Mouse (Mus musculus): ENCODE measurements around the gene Itgb1. TPM values are rescaled to one million over a fixed set of nuclear protein-coding genes. Genes with fewer than 3 reads are reported as not detected.
A peak's percentile ranks its signal among the peaks of the same experiment; 100 is the strongest.

Gene Itgb1
- polyA plus RNA-seq, 1 experiment from 2014 or later = 194 TPM

GRCm38 (mm10) chr8:128696701-128697397 is 11.4 kb downstream of the Itgb1 start:
- H3K27ac ChIP-seq (ENCODE audit: low read depth, low read length) = peak overlapping the region; percentile 58; the same call in 1 of the 2 replicates

DNA sequence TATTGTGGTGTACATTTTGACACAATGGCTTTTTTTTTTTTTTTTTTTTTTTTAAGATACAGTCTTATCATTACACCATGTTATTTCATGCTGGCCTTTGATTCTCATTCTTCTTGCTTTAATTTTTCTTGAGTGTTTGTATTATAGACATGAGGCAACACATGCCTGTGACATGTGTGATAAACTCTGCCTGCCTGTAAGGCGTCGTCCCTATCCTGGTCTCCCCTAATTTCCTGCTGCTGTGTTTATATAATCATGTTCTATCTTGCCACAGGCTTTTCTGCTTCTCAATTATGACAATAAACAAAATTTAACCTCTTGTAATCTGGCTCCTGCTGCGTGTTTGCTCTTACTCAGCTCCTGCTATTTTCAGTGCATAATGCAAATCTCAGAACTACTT is 12.5 kb downstream of the Itgb1 start:
- Histone ChIP-seq H3K27me3 (replicated peaks; ENCODE audit: control insufficient read depth, insufficient read depth, low read length) (no peaks in the 10 kb centered on the region), H3K27ac (ENCODE audit: low read depth, low read length) (no peak overlapping the region), H3K36me3 (ENCODE audit: control insufficient read depth, insufficient read depth, low read length) (peaks cover 2% of the 10 kb centered on the region; the same call in 1 of the 2 replicates), H3K9me3 (ENCODE audit: control insufficient read depth, low read length) (no peaks in the 10 kb centered on the region), H3K4me2 (no peak overlapping the region), H3K4me3 (ENCODE audit: low read depth, low read length) (no peak overlapping the region), H3K9ac (ENCODE audit: low read depth, low read length) (no peak overlapping the region), H3K4me1 (replicated peaks; ENCODE audit: control insufficient read depth, insufficient read depth, low read length) (peaks cover 39% of the 10 kb centered on the region)
- no peak; the same call in 1 of the 2 replicates for ATAC-seq (replicated peaks; ENCODE audit: low FRiP score)
- WGBS = 56% methylated on average over 3 of the region's 3 CpGs
- DNase-seq (ENCODE audit: low spot score) = no peak

More at GRCm38 (mm10) chr8:128696701-128697397, 11.4 kb downstream of the Itgb1 start:
- peak overlapping the region; percentile 49 for H3K4me2 ChIP-seq
- no peak overlapping the region for H3K4me3 ChIP-seq (ENCODE audit: low read depth, low read length)
- H3K27me3 ChIP-seq (replicated peaks; ENCODE audit: control insufficient read depth, insufficient read depth, low read length) = no peaks in the 10 kb centered on the region
- peaks cover 40% of the 10 kb centered on the region for H3K4me1 ChIP-seq (replicated peaks; ENCODE audit: control insufficient read depth, insufficient read depth, low read length)
- no peak for DNase-seq (ENCODE audit: low spot score)
- H3K9me3 ChIP-seq (ENCODE audit: control insufficient read depth, low read length) = no peaks in the 10 kb centered on the region
- 71% methylated on average over 1 of the region's 1 CpGs for WGBS
- ATAC-seq (replicated peaks; ENCODE audit: low FRiP score) = peak; percentile 53; the same call in 1 of the 2 replicates
- H3K36me3 ChIP-seq (ENCODE audit: control insufficient read depth, insufficient read depth, low read length) = peaks cover 2% of the 10 kb centered on the region; the same call in 1 of the 2 replicates
- no peak overlapping the region for H3K9ac ChIP-seq (ENCODE audit: low read depth, low read length)

DNA sequence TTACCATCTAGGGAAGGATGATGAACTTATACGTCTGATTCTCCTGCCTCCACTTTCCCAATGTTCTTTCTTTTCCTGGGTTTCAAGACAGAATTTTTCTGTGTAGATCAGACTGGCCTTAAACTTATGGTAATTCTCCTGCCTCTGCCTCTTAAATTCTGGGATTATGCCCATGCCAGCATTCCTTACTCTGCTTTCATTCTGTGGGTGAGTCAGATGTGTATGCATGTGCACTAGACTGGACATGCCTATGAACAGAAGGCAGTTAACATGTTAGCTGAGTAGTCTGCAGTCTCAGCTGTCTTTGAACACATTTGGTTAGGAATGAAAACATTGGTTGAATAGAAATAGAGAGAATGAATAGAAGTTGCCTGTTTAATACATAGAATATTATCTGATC is 18.9 kb downstream of the Itgb1 start:
- H3K9ac ChIP-seq (ENCODE audit: low read depth, low read length) = no peak overlapping the region
- no peaks in the 10 kb centered on the region for H3K27me3 ChIP-seq (replicated peaks; ENCODE audit: control insufficient read depth, insufficient read depth, low read length)
- 85% methylated on average over 1 of the region's 1 CpGs for WGBS
- DNase-seq (ENCODE audit: low spot score) = no peak
- no peak overlapping the region for H3K27ac ChIP-seq (ENCODE audit: low read depth, low read length)
- no peak overlapping the region for H3K4me2 ChIP-seq
- no peak for ATAC-seq (replicated peaks; ENCODE audit: low FRiP score)
- H3K4me3 ChIP-seq (ENCODE audit: low read depth, low read length) = no peak overlapping the region
- no peaks in the 10 kb centered on the region for H3K9me3 ChIP-seq (ENCODE audit: control insufficient read depth, low read length)
- peaks cover 10% of the 10 kb centered on the region for H3K4me1 ChIP-seq (replicated peaks; ENCODE audit: control insufficient read depth, insufficient read depth, low read length)
- H3K36me3 ChIP-seq (ENCODE audit: control insufficient read depth, insufficient read depth, low read length) = peaks cover 7% of the 10 kb centered on the region; the same call in 1 of the 2 replicates

- H3K36me3 ChIP-seq (ENCODE audit: control insufficient read depth, insufficient read depth, low read length) = peaks cover 5% of the 10 kb centered on the region; the same call in 1 of the 2 replicates
- WGBS = 93% methylated on average over 2 of the region's 2 CpGs
- H3K4me2 ChIP-seq = no peak overlapping the region
- no peaks in the 10 kb centered on the region for H3K9me3 ChIP-seq (ENCODE audit: control insufficient read depth, low read length)
- H3K4me1 ChIP-seq (replicated peaks; ENCODE audit: control insufficient read depth, insufficient read depth, low read length) = peaks cover 8% of the 10 kb centered on the region; the same call in 1 of the 2 replicates
- H3K9ac ChIP-seq (ENCODE audit: low read depth, low read length) = no peak overlapping the region
- ATAC-seq (replicated peaks; ENCODE audit: low FRiP score) = no peak
- H3K4me3 ChIP-seq (ENCODE audit: low read depth, low read length) = no peak overlapping the region
- no peak overlapping the region for H3K27ac ChIP-seq (ENCODE audit: low read depth, low read length)
- no peak for DNase-seq (ENCODE audit: low spot score)
- H3K27me3 ChIP-seq (replicated peaks; ENCODE audit: control insufficient read depth, insufficient read depth, low read length) = no peaks in the 10 kb centered on the region
Observed at GRCm38 (mm10) chr8:128704836-128705235, 19.4 kb downstream of the Itgb1 start.

DNA sequence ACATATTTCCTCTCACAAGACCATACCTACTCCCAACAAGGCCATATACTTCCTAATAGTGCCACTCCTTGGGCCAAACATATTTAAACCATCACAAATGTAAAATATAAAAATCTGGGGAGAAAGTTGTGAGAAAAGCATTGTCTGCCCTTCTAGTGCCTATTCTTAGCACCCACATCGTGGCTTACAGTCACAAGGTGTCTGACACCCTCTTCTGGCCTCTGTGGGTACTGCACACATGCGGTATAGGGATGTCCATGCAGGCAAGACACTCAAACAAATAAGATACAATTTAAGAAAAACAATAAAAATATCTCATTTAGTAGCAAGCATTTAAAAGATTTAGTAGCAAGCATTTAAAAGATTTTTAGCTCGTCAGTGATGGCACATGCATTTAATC is 23.8 kb downstream of the Itgb1 start:
- Histone ChIP-seq H3K4me2 (no peak overlapping the region), H3K9ac (ENCODE audit: low read depth, low read length) (no peak overlapping the region), H3K36me3 (ENCODE audit: control insufficient read depth, insufficient read depth, low read length) (peaks cover 31% of the 10 kb centered on the region), H3K27me3 (replicated peaks; ENCODE audit: control insufficient read depth, insufficient read depth, low read length) (no peaks in the 10 kb centered on the region), H3K27ac (ENCODE audit: low read depth, low read length) (no peak overlapping the region), H3K9me3 (ENCODE audit: control insufficient read depth, low read length) (no peaks in the 10 kb centered on the region), H3K4me3 (ENCODE audit: low read depth, low read length) (no peak overlapping the region), H3K4me1 (replicated peaks; ENCODE audit: control insufficient read depth, insufficient read depth, low read length) (no peaks in the 10 kb centered on the region)
- 48% methylated on average over 3 of the region's 3 CpGs for WGBS
- ATAC-seq (replicated peaks; ENCODE audit: low FRiP score) (peak; percentile 74), DNase-seq (ENCODE audit: low spot score) (peak; percentile 60)

GRCm38 (mm10) chr8:128716184-128716583 is 30.7 kb downstream of the Itgb1 start:
- no peak overlapping the region for H3K9ac ChIP-seq (ENCODE audit: low read depth, low read length)
- no peaks in the 10 kb centered on the region for H3K27me3 ChIP-seq (replicated peaks; ENCODE audit: control insufficient read depth, insufficient read depth, low read length)
- H3K4me3 ChIP-seq (ENCODE audit: low read depth, low read length) = no peak overlapping the region
- peaks cover 45% of the 10 kb centered on the region for H3K36me3 ChIP-seq (ENCODE audit: control insufficient read depth, insufficient read depth, low read length)
- DNase-seq (ENCODE audit: low spot score) (no peak), ATAC-seq (replicated peaks; ENCODE audit: low FRiP score) (no peak)
- H3K27ac ChIP-seq (ENCODE audit: low read depth, low read length) = no peak overlapping the region
- H3K4me1 ChIP-seq (replicated peaks; ENCODE audit: control insufficient read depth, insufficient read depth, low read length) = no peaks in the 10 kb centered on the region
- H3K4me2 ChIP-seq = no peak overlapping the region
- no peaks in the 10 kb centered on the region for H3K9me3 ChIP-seq (ENCODE audit: control insufficient read depth, low read length)

- no peaks in the 10 kb centered on the region for H3K27me3 ChIP-seq (replicated peaks; ENCODE audit: control insufficient read depth, insufficient read depth, low read length)
- no peak overlapping the region for H3K27ac ChIP-seq (ENCODE audit: low read depth, low read length)
- H3K4me1 ChIP-seq (replicated peaks; ENCODE audit: control insufficient read depth, insufficient read depth, low read length) = no peaks in the 10 kb centered on the region
- H3K36me3 ChIP-seq (ENCODE audit: control insufficient read depth, insufficient read depth, low read length) = peaks cover 36% of the 10 kb centered on the region
- DNase-seq (ENCODE audit: low spot score) (no peak), ATAC-seq (replicated peaks; ENCODE audit: low FRiP score) (no peak)
- no peak overlapping the region for H3K4me3 ChIP-seq (ENCODE audit: low read depth, low read length)
- H3K4me2 ChIP-seq = no peak overlapping the region
- H3K9me3 ChIP-seq (ENCODE audit: control insufficient read depth, low read length) = no peaks in the 10 kb centered on the region
- WGBS = 59% methylated on average over 1 of the region's 1 CpGs
- H3K9ac ChIP-seq (ENCODE audit: low read depth, low read length) = no peak overlapping the region
Observed at GRCm38 (mm10) chr8:128724819-128725218, 39.4 kb downstream of the Itgb1 start.

GRCm38 (mm10) chr8:128727213-128727612 is 41.8 kb downstream of the Itgb1 start:
- no peak overlapping the region for H3K27ac ChIP-seq (ENCODE audit: low read depth, low read length)
- no peak overlapping the region for H3K4me3 ChIP-seq (ENCODE audit: low read depth, low read length)
- H3K36me3 ChIP-seq (ENCODE audit: control insufficient read depth, insufficient read depth, low read length) = peaks cover 28% of the 10 kb centered on the region
- WGBS = 100% methylated on average over 1 of the region's 1 CpGs
- no peaks in the 10 kb centered on the region for H3K9me3 ChIP-seq (ENCODE audit: control insufficient read depth, low read length)
- no peaks in the 10 kb centered on the region for H3K4me1 ChIP-seq (replicated peaks; ENCODE audit: control insufficient read depth, insufficient read depth, low read length)
- DNase-seq (ENCODE audit: low spot score) = no peak
- ATAC-seq (replicated peaks; ENCODE audit: low FRiP score) = no peak
- no peaks in the 10 kb centered on the region for H3K27me3 ChIP-seq (replicated peaks; ENCODE audit: control insufficient read depth, insufficient read depth, low read length)
- no peak overlapping the region for H3K9ac ChIP-seq (ENCODE audit: low read depth, low read length)
- no peak overlapping the region for H3K4me2 ChIP-seq

- H3K36me3 ChIP-seq (ENCODE audit: control insufficient read depth, insufficient read depth, low read length) = peaks cover 20% of the 10 kb centered on the region
Observed at GRCm38 (mm10) chr8:128732254-128732653, 46.8 kb downstream of the Itgb1 start.

More at GRCm38 (mm10) chr8:128732254-128732653, 46.8 kb downstream of the Itgb1 start:
- DNase-seq (ENCODE audit: low spot score) = no peak
- no peak overlapping the region for H3K4me2 ChIP-seq
- no peaks in the 10 kb centered on the region for H3K9me3 ChIP-seq (ENCODE audit: control insufficient read depth, low read length)
- no peaks in the 10 kb centered on the region for H3K27me3 ChIP-seq (replicated peaks; ENCODE audit: control insufficient read depth, insufficient read depth, low read length)
- H3K4me3 ChIP-seq (ENCODE audit: low read depth, low read length) = no peak overlapping the region
- H3K9ac ChIP-seq (ENCODE audit: low read depth, low read length) = no peak overlapping the region
- H3K4me1 ChIP-seq (replicated peaks; ENCODE audit: control insufficient read depth, insufficient read depth, low read length) = no peaks in the 10 kb centered on the region
- no peak for ATAC-seq (replicated peaks; ENCODE audit: low FRiP score)
- 95% methylated on average over 2 of the region's 2 CpGs for WGBS
- no peak overlapping the region for H3K27ac ChIP-seq (ENCODE audit: low read depth, low read length)
